Mouse (Mus musculus) midbrain, embryonic 12.5 days (tissue): Measurements from ENCODE around the gene Nt5dc1. TPM values are rescaled to one million over a fixed set of nuclear protein-coding genes. Genes with fewer than 3 reads are reported as not detected.
A peak's percentile ranks its signal among the peaks of the same experiment; 100 is the strongest.
"Not testable (repeated sequence)": the region's sequence is repeated elsewhere in the genome, so short reads cannot be mapped to it uniquely, and the experiment has no call there.

Experiments used
- ATAC-seq: fragments of 200-750 bp; cut with Nextera tagmentation; 2 replicates; pipeline ENCODE4 v1.8.0; 2017; ENCODE audit warnings: low read depth, moderate TSS enrichment, moderate library complexity; ENCODE audit not compliant: low FRiP score
- H3K27ac ChIP-seq: fragments of 300-500 bp; sonication (generic); replicated peaks from 2 replicates; pipeline ENCODE4 v1.5.1; 2016; ENCODE audit warnings: mild to moderate bottlenecking
- H3K27me3 ChIP-seq: fragments of 300-500 bp; sonication (generic); 2 replicates; pipeline ENCODE4 v1.6.1; 2016; ENCODE audit warnings: mild to moderate bottlenecking
- H3K36me3 ChIP-seq: fragments of 300-500 bp; sonication (generic); 2 replicates; pipeline ENCODE4 v1.6.1; 2016
- H3K4me1 ChIP-seq: fragments of 300-500 bp; sonication (generic); 2 replicates; pipeline ENCODE4 v1.6.1; 2016
- H3K4me2 ChIP-seq: fragments of 300-500 bp; sonication (generic); replicated peaks from 2 replicates; pipeline ENCODE4 v1.6.1; 2016; ENCODE audit warnings: mild to moderate bottlenecking, moderate library complexity
- H3K4me3 ChIP-seq: fragments of 300-500 bp; sonication (generic); 2 replicates; pipeline ENCODE4 v1.5.1; 2016; ENCODE audit warnings: mild to moderate bottlenecking
- H3K9ac ChIP-seq: fragments of 300-500 bp; sonication (generic); replicated peaks from 2 replicates; pipeline ENCODE4 v1.6.1; 2016; ENCODE audit warnings: mild to moderate bottlenecking, moderate library complexity
- H3K9me3 ChIP-seq: fragments of 300-500 bp; sonication (generic); 2 replicates; pipeline ENCODE4 v1.6.1; 2016; ENCODE audit warnings: mild to moderate bottlenecking
- WGBS: fragments of 180-500 bp; shearing (Covaris S2); methylation state at CpG from one replicate; pipeline ENCODE4 v1.1.7; 2016; 5-methylcytosine and 5-hydroxymethylcytosine counted together
- polyA plus RNA-seq: library from polyadenylated mRNA; unstranded; fragments of >200 nt; fragmentation: Nextera tagmentation; extraction: Ambion mirVana; gene quantifications from 2 replicates; pipeline ENCODE4 v1.2.1, GENCODE M21; 2016

Gene Nt5dc1
- polyA plus RNA-seq: 4.8 and 5.0 TPM in 2 replicates

- under 1% methylated on average over 49 of the region's 49 CpGs for WGBS
- H3K9me3 ChIP-seq: no peaks in the 10 kb centered on the region
- H3K36me3 ChIP-seq: no peaks in the 10 kb centered on the region
- peak within 1 kb of the TSS; percentile 66 for H3K9ac ChIP-seq
- no peak within 1 kb of the TSS for H3K27ac ChIP-seq
- H3K4me2 ChIP-seq: peak within 1 kb of the TSS; percentile 56
- ATAC-seq: peak; percentile 98
- H3K4me3 ChIP-seq: peak within 1 kb of the TSS; percentile 72
- peaks cover 5% of the 10 kb centered on the region; the same call in 1 of the 2 replicates for H3K4me1 ChIP-seq
- H3K27me3 ChIP-seq: no peaks in the 10 kb centered on the region
Measured at GRCm38 (mm10) chr10:34418204-34418756, at the start of gene Nt5dc1. TSS of gene Nt5dc1 (minus strand) at chr10:34418552.

- no peak for ATAC-seq
- Histone ChIP-seq H3K9ac (no peak overlapping the region), H3K9me3 (no peaks in the 10 kb centered on the region), H3K4me3 (no peak overlapping the region), H3K4me1 (no peaks in the 10 kb centered on the region), H3K4me2 (no peak overlapping the region), H3K27ac (no peak overlapping the region), H3K27me3 (no peaks in the 10 kb centered on the region), H3K36me3 (no peaks in the 10 kb centered on the region)
- WGBS: 91% methylated on average over 4 of the region's 4 CpGs
Measured at GRCm38 (mm10) chr10:34464321-34464720, 46.0 kb upstream of the Nt5dc1 start.

GRCm38 (mm10) chr10:34461451-34461850 lies 43.1 kb upstream of the Nt5dc1 start:
- H3K4me3 ChIP-seq: no peak overlapping the region
- H3K4me2 ChIP-seq: no peak overlapping the region
- no peaks in the 10 kb centered on the region for H3K36me3 ChIP-seq

GRCm38 (mm10) chr10:34449469-34449868 lies 31.1 kb upstream of the Nt5dc1 start:
- no peaks in the 10 kb centered on the region for H3K27me3 ChIP-seq
- no peaks in the 10 kb centered on the region for H3K9me3 ChIP-seq
- ATAC-seq: no peak
- WGBS: 78% methylated on average over 1 of the region's 1 CpGs
- no peak overlapping the region for H3K9ac ChIP-seq
- no peak overlapping the region for H3K4me3 ChIP-seq
- no peak overlapping the region for H3K27ac ChIP-seq
- no peaks in the 10 kb centered on the region for H3K4me1 ChIP-seq
- H3K4me2 ChIP-seq: no peak overlapping the region
- no peaks in the 10 kb centered on the region for H3K36me3 ChIP-seq

More at GRCm38 (mm10) chr10:34461451-34461850, 43.1 kb upstream of the Nt5dc1 start:
- no peak for ATAC-seq
- H3K4me1 ChIP-seq: no peaks in the 10 kb centered on the region
- H3K27ac ChIP-seq: no peak overlapping the region
- no peak overlapping the region for H3K9ac ChIP-seq
- H3K9me3 ChIP-seq: no peaks in the 10 kb centered on the region
- WGBS: 76% methylated on average over 4 of the region's 4 CpGs
- no peaks in the 10 kb centered on the region for H3K27me3 ChIP-seq

- not testable (repeated sequence) for H3K9ac ChIP-seq, H3K4me2 ChIP-seq, H3K27ac ChIP-seq, H3K9me3 ChIP-seq, H3K4me3 ChIP-seq, H3K27me3 ChIP-seq, H3K4me1 ChIP-seq, ATAC-seq, H3K36me3 ChIP-seq
- WGBS: 93% methylated on average over 9 of the region's 14 CpGs
Measured at GRCm38 (mm10) chr10:34434191-34434590, 15.8 kb upstream of the Nt5dc1 start.

- no peak overlapping the region for H3K4me3 ChIP-seq
- H3K36me3 ChIP-seq: no peaks in the 10 kb centered on the region
- H3K9ac ChIP-seq: no peak overlapping the region
- H3K9me3 ChIP-seq: no peaks in the 10 kb centered on the region
- H3K4me2 ChIP-seq: no peak overlapping the region
- H3K4me1 ChIP-seq: no peaks in the 10 kb centered on the region
- no peak overlapping the region for H3K27ac ChIP-seq
- no peak for ATAC-seq
- H3K27me3 ChIP-seq: no peaks in the 10 kb centered on the region
Measured at GRCm38 (mm10) chr10:34431783-34432182, 13.4 kb upstream of the Nt5dc1 start.

GRCm38 (mm10) chr10:34418794-34419193 lies 442 bp upstream of the Nt5dc1 start:
- H3K4me3 ChIP-seq: peak overlapping the region; percentile 72
- H3K27me3 ChIP-seq, ATAC-seq, H3K4me1 ChIP-seq, H3K9me3 ChIP-seq, H3K36me3 ChIP-seq, H3K27ac ChIP-seq: not testable (repeated sequence)
- H3K9ac ChIP-seq: 0 out of 2 replicates have a peak overlapping the region, but pooled peaks have one; percentile 34
- H3K4me2 ChIP-seq: peak overlapping the region; percentile 56
- WGBS: 82% methylated on average over 4 of the region's 4 CpGs

- no peaks in the 10 kb centered on the region for H3K9me3 ChIP-seq
- H3K36me3 ChIP-seq: peaks cover 7% of the 10 kb centered on the region
- H3K4me3 ChIP-seq: no peak overlapping the region
- no peak overlapping the region for H3K4me2 ChIP-seq
- no peak overlapping the region for H3K27ac ChIP-seq
- no peak for ATAC-seq
- H3K4me1 ChIP-seq: no peaks in the 10 kb centered on the region
- no peak overlapping the region for H3K9ac ChIP-seq
- H3K27me3 ChIP-seq: no peaks in the 10 kb centered on the region
Measured at GRCm38 (mm10) chr10:34399267-34399666, 19.1 kb downstream of the Nt5dc1 start.

GRCm38 (mm10) chr10:34396959-34397358 lies 21.4 kb downstream of the Nt5dc1 start:
- Histone ChIP-seq H3K4me3 (no peak overlapping the region), H3K27me3 (no peaks in the 10 kb centered on the region), H3K4me1 (no peaks in the 10 kb centered on the region), H3K4me2 (no peak overlapping the region), H3K36me3 (no peaks in the 10 kb centered on the region), H3K9me3 (no peaks in the 10 kb centered on the region), H3K27ac (no peak overlapping the region), H3K9ac (no peak overlapping the region)
- 67% methylated on average over 4 of the region's 4 CpGs for WGBS
- no peak for ATAC-seq

- H3K27me3 ChIP-seq: no peaks in the 10 kb centered on the region
- no peaks in the 10 kb centered on the region for H3K4me1 ChIP-seq
- 78% methylated on average over 8 of the region's 8 CpGs for WGBS
- no peak within 1 kb of the TSS for H3K4me2 ChIP-seq
- no peak within 1 kb of the TSS for H3K9ac ChIP-seq
- no peak for ATAC-seq
- no peak within 1 kb of the TSS for H3K27ac ChIP-seq
- no peaks in the 10 kb centered on the region for H3K9me3 ChIP-seq
- H3K4me3 ChIP-seq: no peak within 1 kb of the TSS
- H3K36me3 ChIP-seq: no peaks in the 10 kb centered on the region
Measured at GRCm38 (mm10) chr10:34389681-34390080, 28.7 kb downstream of the Nt5dc1 start, which contains the start of gene Col10a1. TSS of gene Col10a1 (plus strand) at chr10:34389981.

- ATAC-seq: no peak
- no peaks in the 10 kb centered on the region for H3K4me1 ChIP-seq
- H3K4me3 ChIP-seq: no peak overlapping the region
- H3K36me3 ChIP-seq: no peaks in the 10 kb centered on the region
- no peak overlapping the region for H3K27ac ChIP-seq
- no peaks in the 10 kb centered on the region for H3K27me3 ChIP-seq
- no peak overlapping the region for H3K4me2 ChIP-seq
- H3K9me3 ChIP-seq: no peaks in the 10 kb centered on the region
- H3K9ac ChIP-seq: no peak overlapping the region
- 85% methylated on average over 5 of the region's 5 CpGs for WGBS
Measured at GRCm38 (mm10) chr10:34385636-34386035, 32.7 kb downstream of the Nt5dc1 start.

- no peaks in the 10 kb centered on the region for H3K4me1 ChIP-seq
- H3K27me3 ChIP-seq: no peaks in the 10 kb centered on the region
- ATAC-seq: no peak
- no peaks in the 10 kb centered on the region for H3K36me3 ChIP-seq
- no peaks in the 10 kb centered on the region for H3K9me3 ChIP-seq
- H3K27ac ChIP-seq: no peak overlapping the region
- 91% methylated on average over 7 of the region's 7 CpGs for WGBS
- no peak overlapping the region for H3K9ac ChIP-seq
- H3K4me2 ChIP-seq: no peak overlapping the region
- no peak overlapping the region for H3K4me3 ChIP-seq
Measured at GRCm38 (mm10) chr10:34373332-34373731, 45.0 kb downstream of the Nt5dc1 start.

- Histone ChIP-seq H3K9ac (no peak overlapping the region), H3K4me3 (no peak overlapping the region)
- 71% methylated on average over 5 of the region's 5 CpGs for WGBS
Measured at GRCm38 (mm10) chr10:34368138-34368537, 50.2 kb downstream of the Nt5dc1 start.

More at GRCm38 (mm10) chr10:34368138-34368537, 50.2 kb downstream of the Nt5dc1 start:
- no peak for ATAC-seq
- Histone ChIP-seq H3K27me3 (no peaks in the 10 kb centered on the region), H3K9me3 (no peaks in the 10 kb centered on the region), H3K4me2 (no peak overlapping the region), H3K27ac (no peak overlapping the region), H3K36me3 (no peaks in the 10 kb centered on the region), H3K4me1 (no peaks in the 10 kb centered on the region)
